ENCODE assay signal across 8 mouse cellular contexts in genomic region chr11:109619055-109619454, GRCm38 (mm10). TPM values are rescaled to one million over a fixed set of nuclear protein-coding genes. Genes with fewer than 3 reads are reported as not detected.
DNase-seq lines count a peak whose midpoint lies in the region; ATAC-seq and TF ChIP-seq lines count a peak whose summit lies in the region.
"Not testable (repeated sequence)": the region's sequence is repeated elsewhere in the genome, so short reads cannot be mapped to it uniquely, and the experiment has no call there.

No protein-coding gene starts in this region.

- not testable (repeated sequence) for H3K4me2 ChIP-seq in liver, embryonic 14.5 days (ENCODE audit: low read depth)

- peak; percentile 87 for TF ChIP-seq CTCF in liver, embryonic 14.5 days (IDR thresholded peaks at IDR 0.05; ENCODE audit: low read depth)

- 18% methylated on average over 8 of the region's 8 CpGs for WGBS in liver, embryonic 14.5 days (ENCODE audit: insufficient replicate concordance)

- H3K4me1 ChIP-seq in liver, embryonic 14.5 days (replicated peaks; ENCODE audit: control insufficient read depth in 2 of 2, insufficient read depth in 2 of 2, low read length in 1 of 2) = peaks cover 38 to 50% of the 10 kb centered on the region in 2 experiments

- not testable (repeated sequence) for H3K4me3 ChIP-seq in liver, embryonic 14.5 days (ENCODE audit: insufficient read depth in 1 of 2, low read depth in 2 of 2, low read length in 2 of 2)

- H3K27ac ChIP-seq in liver, embryonic 14.5 days = not testable (repeated sequence)

- not testable (repeated sequence) for H3K27me3 ChIP-seq in liver, embryonic 14.5 days (ENCODE audit: control insufficient read depth, insufficient read depth, low read length)

- not testable (repeated sequence) for H3K9ac ChIP-seq in liver, embryonic 14.5 days (replicated peaks)

- not testable (repeated sequence) for H3K9me3 ChIP-seq in liver, embryonic 14.5 days (ENCODE audit: control insufficient read depth, low read length)

- peak; percentile 82 for DNase-seq in CD4-positive, CD25-positive, alpha-beta regulatory T cell, adult 2 months (ENCODE audit: low read depth, low spot score)
- peak; percentile 72 for DNase-seq in adrenal gland, postnatal 25 days
- DNase-seq in embryo, embryonic 10.5 days (ENCODE audit: low spot score) = peak; percentile 73
- DNase-seq in heart, adult 18-20 months = peak; percentile 62 to 80
- peak; percentile 75 to 90 for DNase-seq in kidney, postnatal 25 days
- peak; percentile 62 to 66 (median 64) for DNase-seq in liver, embryonic 14.5 days (ENCODE audit: low read depth in 3 of 3, low spot score in 3 of 3)
- peak; percentile 61 for DNase-seq in thymus, postnatal 0 days (ENCODE audit: low spot score)

- H3K36me3 ChIP-seq in liver, embryonic 14.5 days (replicated peaks; ENCODE audit: control insufficient read depth, insufficient read depth, low read depth) = not testable (repeated sequence)

- 0 out of 2 replicates have a peak, but pooled peaks have one; percentile 11 for TF ChIP-seq EP300 in liver, embryonic 14.5 days (IDR thresholded peaks at IDR 0.05; ENCODE audit: low read depth)

- ATAC-seq in liver, embryonic 14.5 days (ENCODE audit: insufficient read depth) = not testable (repeated sequence)
- ATAC-seq in neutrophil, adult 5-6 weeks (ENCODE audit: extremely low read depth, insufficient number of reproducible peaks, low FRiP score, poor library complexity, severe bottlenecking) = peak; percentile 54

RNA-seq across cellular contexts. Expression of gene Wipi1, which starts 7.3 kb away (rescaled TPM):
- total RNA-seq in adrenal gland, postnatal 25 days (2021) = 42.7 and 65.8 TPM in 2 replicates
- 100 to 1,000 TPM; 100 to 107 TPM for total RNA-seq in heart, adult 18-20 months (2021)
- polyA plus RNA-seq in liver, embryonic 14.5 days (2012; rRNA removed) = 8.3 and 11.9 TPM in 2 replicates
- 9.0 and 13.4 TPM in 2 replicates for polyA plus RNA-seq in liver, embryonic 14.5 days (2014; fragmentation: Nextera tagmentation; extraction: Ambion mirVana)
- total RNA-seq in neutrophil, adult 5-6 weeks (2017) = 1.2 and 2.4 TPM in 2 replicates
- 12.3 and 14.4 TPM in 2 replicates for polyA plus RNA-seq in thymus, postnatal 0 days (2015; fragmentation: Nextera tagmentation; extraction: Ambion mirVana)

RNA-seq across cellular contexts. Expression of gene Prkar1a, which starts 30.1 kb away (rescaled TPM):
- total RNA-seq in adrenal gland, postnatal 25 days (2021) = 345 and 386 TPM in 2 replicates
- 100 to 1,000 TPM; 371 to 461 TPM for total RNA-seq in heart, adult 18-20 months (2021)
- 30.1 and 43.9 TPM in 2 replicates for polyA plus RNA-seq in liver, embryonic 14.5 days (2012; rRNA removed)
- 115 and 128 TPM in 2 replicates for polyA plus RNA-seq in liver, embryonic 14.5 days (2014; fragmentation: Nextera tagmentation; extraction: Ambion mirVana)
- total RNA-seq in neutrophil, adult 5-6 weeks (2017) = 123 and 153 TPM in 2 replicates
- 353 and 361 TPM in 2 replicates for polyA plus RNA-seq in thymus, postnatal 0 days (2015; fragmentation: Nextera tagmentation; extraction: Ambion mirVana)

Comparison
In these comparisons a context has a peak if more than half of its experiments do, and no peak if none do; other contexts are left out.
1. RNA of gene Wipi1, which starts 7.3 kb away (total RNA-seq): 100 to 107 TPM in heart, adult 18-20 months and 42.7 to 65.8 TPM in adrenal gland, postnatal 25 days; 1.2 to 2.4 TPM in neutrophil, adult 5-6 weeks; every median in the first group is over 10 times any median in the second.
2. Peak in every context shown above with its lines, with median percentiles within 50 percentile points of each other: DNase-seq.